Mouse (Mus musculus) left cerebral cortex, adult 2 months (tissue): ENCODE data around the gene Cxcr5. TPM values are rescaled to one million over a fixed set of nuclear protein-coding genes. Genes with fewer than 3 reads are reported as not detected.

Experiments
- DNase-seq, 2 experiments: peaks; one replicate each; pipeline ENCODE4 v3.0.0; 2021 to 2022; ENCODE audit warnings: low spot score in 2 of 2, mixed read lengths in 1 of 2; ENCODE audit errors: extremely low spot score in 1 of 2
- H3K27ac ChIP-seq: fragments of 200-600 bp; 2 replicates; pipeline ENCODE4 v1.8.1; 2022
- H3K4me3 ChIP-seq: fragments of 200-600 bp; 2 replicates; pipeline ENCODE4 v1.8.1; 2022
- CTCF ChIP-seq: fragments of 200-600 bp; IDR thresholded peaks from 2 replicates; pipeline ENCODE4 v1.8.1; 2022; ENCODE audit warnings: antibody characterized with exemption, mild to moderate bottlenecking, moderate library complexity
- intact Hi-C: fragments of 180-260 bp; cut with DNase I; formaldehyde crosslinking; loops from one replicate; pipeline ENCODE4 v1.15.1; 2025
- total RNA-seq, 2 experiments: library from RNA; stranded (reverse); gene quantifications; 2 replicates each; pipeline ENCODE4 v1.2.3; 2021

The Cxcr5 gene
- total RNA-seq, 2 experiments from 2014 or later = not detected

DNA sequence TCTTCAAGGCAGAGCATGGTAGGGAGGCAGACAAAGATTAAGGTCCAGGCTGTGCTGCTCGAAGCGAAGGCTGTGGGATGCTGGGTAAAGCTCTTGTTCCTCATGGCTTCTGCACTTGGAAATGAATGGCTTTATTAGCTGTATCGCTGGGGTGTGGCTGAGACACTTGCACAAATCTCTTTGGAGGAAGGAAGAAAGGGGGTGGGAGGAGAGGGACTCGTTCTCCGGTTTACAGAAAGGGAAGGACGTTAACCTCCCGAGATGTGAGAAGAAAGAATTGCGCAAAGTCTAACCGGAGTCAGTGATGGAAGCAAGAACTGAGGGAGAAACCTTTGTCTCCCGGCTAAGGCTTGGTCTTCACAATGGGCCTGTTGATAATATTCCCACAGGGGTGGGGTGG lies 10.5 kb downstream of the Cxcr5 start:
- Histone ChIP-seq H3K4me3 (no peak overlapping the region), H3K27ac (no peak overlapping the region)
- DNase-seq = no peak
- no peak for TF ChIP-seq CTCF
- intact Hi-C loops = no loop called here

DNA sequence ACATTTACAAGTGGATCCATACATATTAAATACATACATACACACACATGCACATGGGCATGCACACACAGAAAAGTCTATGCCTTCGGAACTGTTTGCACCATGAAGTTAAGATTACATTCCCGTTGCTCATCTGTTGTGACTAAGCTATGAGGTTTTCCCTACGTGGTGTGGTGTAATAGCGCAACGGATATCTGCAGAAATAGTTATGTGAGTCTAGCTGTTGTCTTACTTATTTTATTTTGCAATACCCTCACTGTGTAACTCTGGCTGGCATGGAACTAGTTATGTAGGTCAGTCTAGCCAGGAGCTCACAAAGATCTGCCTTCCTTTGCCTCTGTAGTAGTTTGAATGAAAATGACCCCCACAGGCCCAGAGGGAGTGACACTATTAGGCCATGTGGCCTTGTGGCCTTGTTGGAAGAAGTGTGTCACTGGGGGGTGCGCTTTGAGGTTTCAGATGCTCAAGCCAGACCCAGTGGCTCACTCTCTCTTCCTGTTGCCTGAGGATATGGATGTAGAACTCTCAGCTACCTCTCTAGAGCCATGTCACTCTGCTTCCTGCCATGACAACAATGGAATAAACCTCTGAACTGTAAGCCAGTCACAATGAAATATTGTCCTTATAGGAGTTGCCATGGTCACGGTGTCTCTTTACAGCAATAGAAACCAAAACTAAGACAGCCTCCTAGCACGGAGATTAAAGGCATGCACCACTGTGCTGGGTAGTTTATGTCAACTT lies 13.1 kb downstream of the Cxcr5 start:
- intact Hi-C loops = no loop called here
- Histone ChIP-seq H3K27ac (no peak overlapping the region), H3K4me3 (no peak overlapping the region)
- TF ChIP-seq CTCF = no peak
- no peak for DNase-seq

DNA sequence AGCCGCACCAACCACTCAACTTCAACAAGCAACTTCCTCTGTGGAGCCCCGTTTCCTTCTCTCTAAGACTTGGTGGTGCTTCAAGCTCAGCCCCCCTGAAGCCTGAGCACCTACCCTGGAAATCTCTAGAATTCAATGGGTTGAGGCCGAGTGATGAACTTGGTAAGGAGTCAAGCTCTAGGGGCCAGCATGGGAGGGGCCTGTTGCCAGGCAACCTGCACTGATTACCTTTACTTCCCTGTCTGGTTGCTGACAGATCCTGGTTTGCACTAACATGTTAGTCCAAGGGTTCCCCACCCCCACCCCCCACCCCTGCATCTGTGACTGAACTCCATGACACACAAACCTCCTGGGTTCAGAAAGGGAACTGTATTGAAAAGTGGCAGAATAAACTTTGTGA lies 16.7 kb downstream of the Cxcr5 start:
- intact Hi-C loops = loop anchor here (5.0 kb wide), 1 partner anchor 37 kb away; no protein-coding TSS in a partner anchor
- H3K27ac ChIP-seq = no peak overlapping the region
- no peak for DNase-seq

DNA sequence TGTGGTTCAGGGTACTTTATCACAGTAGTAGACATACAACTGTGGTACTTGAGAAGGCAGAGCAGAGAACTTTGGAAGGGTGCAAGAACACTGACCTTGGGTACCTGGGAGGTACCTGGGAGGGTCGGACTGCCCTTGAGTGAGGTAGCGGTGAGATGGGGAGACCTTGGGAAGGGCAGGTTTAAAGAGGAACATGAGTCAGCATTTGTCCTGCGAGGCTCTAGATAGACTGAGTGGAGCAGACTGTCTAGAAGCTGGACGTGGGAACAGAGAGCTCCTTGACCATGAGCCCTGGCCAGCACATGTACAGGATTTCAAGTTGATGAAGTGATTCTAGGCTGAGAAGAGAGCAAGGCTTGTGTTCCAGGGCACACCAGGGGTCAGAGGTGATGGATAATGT lies 19.3 kb downstream of the Cxcr5 start:
- no peak for TF ChIP-seq CTCF
- H3K27ac ChIP-seq = no peak overlapping the region
- intact Hi-C loops = loop anchor here (5.0 kb wide), 1 partner anchor 40 kb away; no protein-coding TSS in a partner anchor
- H3K4me3 ChIP-seq = no peak overlapping the region
- no peak for DNase-seq

More for the DNA sequence above, 16.7 kb downstream of the Cxcr5 start:
- TF ChIP-seq CTCF = no peak
- no peak overlapping the region for H3K4me3 ChIP-seq

- TF ChIP-seq CTCF = no peak
- no peak for DNase-seq
Measured at GRCm38 (mm10) chr9:44540676-44541075, 21.0 kb downstream of the Cxcr5 start.

GRCm38 (mm10) chr9:44539816-44540421 lies 21.8 kb downstream of the Cxcr5 start:
- intact Hi-C loops = loop anchor here (5.0 kb wide), 2 partner anchors 42 to 142 kb away; no protein-coding TSS in a partner anchor
- H3K27ac ChIP-seq = no peak overlapping the region
- H3K4me3 ChIP-seq = no peak overlapping the region
- TF ChIP-seq CTCF = no peak
- no peak for DNase-seq

More at GRCm38 (mm10) chr9:44540676-44541075, 21.0 kb downstream of the Cxcr5 start:
- no peak overlapping the region for H3K27ac ChIP-seq
- no peak overlapping the region for H3K4me3 ChIP-seq
- intact Hi-C loops = loop anchor here (5.0 kb wide), 1 partner anchor 42 kb away; no protein-coding TSS in a partner anchor

DNA sequence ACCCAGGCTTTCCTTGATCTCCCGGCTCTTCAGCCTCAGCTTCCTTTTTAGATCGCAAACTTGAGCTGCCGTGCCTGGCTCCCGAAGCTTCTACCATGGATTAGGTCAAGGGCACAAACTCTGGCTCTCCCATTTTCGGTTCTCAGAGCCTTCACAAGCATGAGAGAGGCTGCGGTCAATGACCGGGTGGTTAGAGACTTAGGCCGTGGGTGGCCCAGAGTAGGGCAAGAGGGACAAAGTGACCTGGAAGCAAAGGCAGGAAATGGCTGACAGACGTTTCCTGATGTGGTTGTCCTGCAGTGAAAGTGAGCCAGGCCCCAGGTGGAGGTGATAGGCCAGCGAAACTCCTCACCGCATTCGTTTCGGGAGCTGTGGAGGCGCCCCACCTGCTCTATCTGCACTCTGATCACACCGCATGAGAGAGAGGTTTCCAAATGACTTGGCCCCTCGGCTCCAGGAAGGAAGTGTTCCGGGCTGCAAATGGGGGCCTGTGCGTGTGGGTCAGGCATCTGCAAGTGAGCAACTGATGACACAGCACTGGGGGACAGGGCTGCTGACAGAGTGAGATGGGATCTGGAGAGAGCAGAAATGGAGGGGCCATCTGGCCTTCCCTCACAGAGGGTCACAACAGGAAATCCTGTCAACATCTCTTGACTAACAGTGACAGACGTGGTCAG lies 23.9 kb downstream of the Cxcr5 start:
- no peak overlapping the region for H3K27ac ChIP-seq
- no peak for DNase-seq
- intact Hi-C loops = loop anchor here (5.0 kb wide), 1 partner anchor 145 kb away; no protein-coding TSS in a partner anchor
- no peak for TF ChIP-seq CTCF
- H3K4me3 ChIP-seq = no peak overlapping the region

GRCm38 (mm10) chr9:44532991-44533580 lies 28.6 kb downstream of the Cxcr5 start:
- no peak for DNase-seq
- intact Hi-C loops = no loop called here
- Histone ChIP-seq H3K27ac (no peak overlapping the region), H3K4me3 (no peak overlapping the region)
- TF ChIP-seq CTCF = no peak

DNA sequence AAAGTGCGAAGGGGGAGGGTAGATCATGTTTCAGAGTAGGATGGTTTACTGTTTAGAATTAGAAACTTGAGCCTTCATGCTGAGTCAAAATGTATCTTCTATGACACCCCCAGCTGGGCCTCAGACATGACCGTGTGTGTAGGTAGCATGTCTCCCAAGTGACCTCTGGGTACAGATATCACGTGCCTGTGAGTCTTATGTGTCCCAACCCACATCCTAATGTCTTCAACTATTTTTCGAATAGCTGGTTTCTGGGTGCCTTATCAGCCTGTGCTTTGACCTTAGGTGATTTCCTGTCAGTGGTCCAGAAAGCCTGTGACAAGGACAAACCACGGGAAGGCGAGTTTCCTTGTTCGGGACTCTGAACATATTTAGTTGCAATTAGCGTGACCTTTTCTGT lies 33.3 kb downstream of the Cxcr5 start:
- Histone ChIP-seq H3K4me3 (no peak overlapping the region), H3K27ac (no peak overlapping the region)
- no peak for DNase-seq
- TF ChIP-seq CTCF = no peak
- intact Hi-C loops = no loop called here

GRCm38 (mm10) chr9:44526337-44527112 lies 35.2 kb downstream of the Cxcr5 start:
- intact Hi-C loops = no loop called here
- DNase-seq = no peak
- Histone ChIP-seq H3K27ac (no peak overlapping the region), H3K4me3 (no peak overlapping the region)
- TF ChIP-seq CTCF = no peak

- intact Hi-C loops = no loop called here
- Histone ChIP-seq H3K27ac (no peak overlapping the region), H3K4me3 (no peak overlapping the region)
- no peak for TF ChIP-seq CTCF
- no peak for DNase-seq
Measured at GRCm38 (mm10) chr9:44525589-44525988, 36.1 kb downstream of the Cxcr5 start.
